Mouse (Mus musculus): Measurements from ENCODE around the gene Sdhc.

DNA sequence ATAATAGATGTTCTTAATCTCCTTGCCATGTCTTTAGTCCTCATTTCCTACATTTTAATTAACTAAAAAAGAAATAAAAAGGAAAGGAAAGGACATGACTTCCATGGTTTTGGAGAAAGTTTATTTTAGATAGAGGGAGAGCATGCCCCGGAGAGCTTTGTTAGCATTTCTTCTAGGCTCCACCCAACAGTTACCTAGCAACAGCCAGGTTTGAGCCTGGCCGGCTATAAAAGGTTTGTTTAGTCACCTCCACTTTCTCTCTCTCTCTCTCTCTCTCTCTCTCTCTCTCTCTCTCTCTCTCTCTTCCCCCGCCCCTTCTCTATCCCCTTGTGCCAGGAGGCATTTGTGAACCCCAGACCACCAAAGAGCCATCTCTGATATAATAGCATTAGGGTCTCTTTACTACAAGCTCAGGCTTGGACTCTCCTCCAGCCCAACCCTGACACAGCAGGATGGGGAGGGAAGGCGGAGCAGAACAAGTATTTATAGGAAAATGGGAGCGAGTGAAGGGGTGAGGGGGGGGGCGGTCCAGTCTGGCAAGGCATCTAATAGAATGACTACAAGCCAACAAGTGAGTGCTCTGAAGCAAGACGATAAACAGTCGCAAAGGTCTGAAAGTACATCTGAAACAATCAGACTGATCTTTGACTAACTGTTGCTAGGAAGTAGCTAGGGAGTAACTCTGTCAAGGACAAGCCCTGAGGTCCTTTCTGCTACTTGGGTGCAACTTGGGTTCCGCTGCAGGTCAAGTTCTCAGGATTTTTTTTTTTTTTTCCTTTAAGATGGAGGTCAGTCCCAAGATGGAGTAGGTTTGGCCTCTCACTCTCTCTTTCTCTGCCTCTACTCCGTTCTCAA lies 54.1 kb downstream of the Sdhc start:
- TF ChIP-seq CTCF (IDR thresholded peaks at IDR 0.05; ENCODE audit: borderline replicate concordance, extremely low read depth, insufficient read depth, insufficient read length) (no peak), POLR2A (IDR thresholded peaks at IDR 0.05; ENCODE audit: borderline replicate concordance, extremely low read depth, insufficient read depth, insufficient read length, poor library complexity, severe bottlenecking) (no peak)

Data from brain, embryonic 14.5 days (tissue).